Mouse (Mus musculus) heart, adult 2 months (tissue): ENCODE measurements at regions not wholly inside any gene's neighbourhood (a gene's known extent, or its start where the extent isn't known, plus 50 kb on each side); places are given as distances from the start of the nearest gene placed in this dataset.

Experiments
- DNase-seq, 2 experiments: peaks; one replicate each; pipeline ENCODE4 v3.0.0; 2021
- H3K27ac ChIP-seq: fragments of 200-600 bp; 2 replicates; pipeline ENCODE4 v1.8.1; 2022
- H3K27me3 ChIP-seq: fragments of 200-500 bp; 2 replicates; pipeline ENCODE4 v1.6.1; 2012; ENCODE audit warnings: mild to moderate bottlenecking, low read length, inconsistent platforms, mixed read lengths; ENCODE audit not compliant: control insufficient read depth, insufficient read depth
- H3K36me3 ChIP-seq: fragments of 200-500 bp; 2 replicates; pipeline ENCODE4 v1.6.1; 2012; ENCODE audit warnings: low read length, inconsistent platforms; ENCODE audit not compliant: control insufficient read depth, insufficient read depth
- H3K4me1 ChIP-seq: fragments of 200-500 bp; 2 replicates; pipeline ENCODE4 v1.6.1; 2011; ENCODE audit warnings: low read length; ENCODE audit not compliant: control insufficient read depth, insufficient read depth
- H3K4me3 ChIP-seq: fragments of 200-600 bp; 2 replicates; pipeline ENCODE4 v1.8.1; 2022
- H3K79me2 ChIP-seq: fragments of 200-500 bp; replicated peaks from 2 replicates; pipeline ENCODE4 v1.6.1; 2012; ENCODE audit warnings: mild to moderate bottlenecking, inconsistent platforms, low read length, moderate library complexity, mixed read lengths; ENCODE audit not compliant: control insufficient read depth, insufficient read depth
- H3K9ac ChIP-seq: fragments of 200-500 bp; 2 replicates; pipeline ENCODE4 v1.6.1; 2012; ENCODE audit warnings: low read depth, mild to moderate bottlenecking, control low read depth, inconsistent platforms, low read length, mixed read lengths
- CTCF ChIP-seq: fragments of 200-600 bp; IDR thresholded peaks from 2 replicates; pipeline ENCODE4 v1.8.1; 2022; ENCODE audit warnings: antibody characterized with exemption, mild to moderate bottlenecking, moderate library complexity
- EP300 ChIP-seq: fragments of 200-500 bp; IDR thresholded peaks from 2 replicates; pipeline ENCODE4 v1.6.1; 2011; ENCODE audit warnings: low read depth, low read length, control low read depth; ENCODE audit not compliant: insufficient read depth
- POLR2A ChIP-seq: fragments of 200-500 bp; IDR thresholded peaks from 2 replicates; pipeline ENCODE4 v1.6.1; 2011; ENCODE audit warnings: mild to moderate bottlenecking, low read depth, low read length, control low read depth; ENCODE audit not compliant: insufficient read depth
- WGBS: fragments of 180-500 bp; shearing (Covaris S2); methylation state at CpG from one replicate; pipeline ENCODE4 v1.1.7; 2018; 5-methylcytosine and 5-hydroxymethylcytosine counted together
- intact Hi-C: fragments of 180-260 bp; cut with DNase I; formaldehyde crosslinking; loops from one replicate; pipeline ENCODE4 v1.15.1; 2025

DNA sequence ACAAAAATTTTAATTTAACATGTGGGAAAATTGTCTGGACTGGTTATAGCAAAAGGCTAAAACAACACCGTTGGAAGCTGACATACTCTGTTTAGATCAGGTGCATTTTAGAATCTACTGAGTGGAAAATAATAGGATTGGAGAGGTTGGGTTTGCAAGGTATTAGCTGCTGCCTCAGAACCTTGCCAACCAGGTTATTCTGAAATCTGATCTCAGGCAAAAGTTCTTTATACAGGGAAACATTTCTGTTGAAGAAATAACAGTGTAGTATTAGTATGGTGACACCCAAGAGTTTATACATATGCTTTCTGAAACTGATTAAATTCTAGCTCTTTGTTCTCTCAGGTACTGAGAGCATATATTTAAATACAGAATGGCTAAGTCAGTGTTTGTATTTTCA is 113.0 kb upstream of the Gm12728 start:
- WGBS: 87% methylated on average over 1 of the region's 1 CpGs
- intact Hi-C loops: no loop called here
- no peak overlapping the region for H3K9ac ChIP-seq
- H3K4me1 ChIP-seq: no peaks in the 10 kb centered on the region
- H3K27me3 ChIP-seq: no peaks in the 10 kb centered on the region
- H3K79me2 ChIP-seq: no peaks in the 10 kb centered on the region
- H3K27ac ChIP-seq: no peak overlapping the region
- TF ChIP-seq POLR2A: no peak
- no peak for TF ChIP-seq CTCF
- TF ChIP-seq EP300: no peak
- no peak overlapping the region for H3K4me3 ChIP-seq
- no peaks in the 10 kb centered on the region for H3K36me3 ChIP-seq
- DNase-seq: no peak

GRCm38 (mm10) chr4:105690716-105691115 is 99.0 kb upstream of the Gm12728 start:
- intact Hi-C loops: no loop called here
- H3K4me3 ChIP-seq: no peak overlapping the region
- H3K9ac ChIP-seq: no peak overlapping the region
- H3K27ac ChIP-seq: no peak overlapping the region
- TF ChIP-seq EP300 (no peak), CTCF (no peak), POLR2A (no peak)
- DNase-seq: no peak
- no peaks in the 10 kb centered on the region for H3K36me3 ChIP-seq
- H3K27me3 ChIP-seq: no peaks in the 10 kb centered on the region
- 52% methylated on average over 3 of the region's 3 CpGs for WGBS
- H3K4me1 ChIP-seq: no peaks in the 10 kb centered on the region
- H3K79me2 ChIP-seq: no peaks in the 10 kb centered on the region

GRCm38 (mm10) chr4:105692380-105692779 is 97.3 kb upstream of the Gm12728 start:
- no peak for TF ChIP-seq EP300
- no peak for TF ChIP-seq POLR2A
- no peak for TF ChIP-seq CTCF
- H3K36me3 ChIP-seq: no peaks in the 10 kb centered on the region
- intact Hi-C loops: no loop called here
- H3K27me3 ChIP-seq: no peaks in the 10 kb centered on the region
- H3K4me3 ChIP-seq: no peak overlapping the region
- WGBS: 73% methylated on average over 4 of the region's 4 CpGs
- no peak overlapping the region for H3K9ac ChIP-seq
- H3K4me1 ChIP-seq: no peaks in the 10 kb centered on the region
- H3K27ac ChIP-seq: no peak overlapping the region
- DNase-seq: peak in 1 of 2 experiments; percentile 30
- H3K79me2 ChIP-seq: no peaks in the 10 kb centered on the region

- H3K4me1 ChIP-seq: no peaks in the 10 kb centered on the region
- DNase-seq: no peak
- intact Hi-C loops: no loop called here
- no peak overlapping the region for H3K9ac ChIP-seq
- no peak for TF ChIP-seq EP300
- TF ChIP-seq CTCF: no peak
- no peak for TF ChIP-seq POLR2A
- WGBS: 74% methylated on average over 2 of the region's 2 CpGs
- no peak overlapping the region for H3K27ac ChIP-seq
- H3K27me3 ChIP-seq: no peaks in the 10 kb centered on the region
- no peaks in the 10 kb centered on the region for H3K79me2 ChIP-seq
- H3K36me3 ChIP-seq: no peaks in the 10 kb centered on the region
- no peak overlapping the region for H3K4me3 ChIP-seq
These were observed 93.8 kb upstream of the Gm12728 start for GRCm38 (mm10) chr4:105695895-105696294.

DNA sequence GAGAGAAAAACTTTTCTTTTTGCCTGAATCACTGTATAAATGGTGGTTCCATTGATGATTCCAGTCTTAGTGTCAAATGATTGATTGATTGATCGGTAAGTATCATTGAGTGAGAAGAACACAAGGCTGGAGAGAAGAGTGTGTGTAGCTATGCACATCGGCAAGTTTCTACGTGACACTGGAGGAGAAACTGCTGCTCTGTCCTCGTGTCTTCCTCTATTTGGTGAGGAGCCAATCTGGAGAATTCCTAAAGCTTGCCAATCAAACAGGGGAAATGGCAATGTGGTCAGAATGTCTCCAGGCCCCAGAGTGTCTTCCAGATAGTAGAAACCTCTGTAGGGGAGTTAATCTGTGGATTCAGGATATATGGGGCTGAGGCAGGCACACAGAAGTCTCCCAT is 92.5 kb upstream of the Gm12728 start:
- WGBS: 76% methylated on average over 4 of the region's 4 CpGs
- no peaks in the 10 kb centered on the region for H3K4me1 ChIP-seq

GRCm38 (mm10) chr4:105702036-105702435 is 87.6 kb upstream of the Gm12728 start:
- no peak for TF ChIP-seq CTCF
- no peak for TF ChIP-seq POLR2A
- no peak for TF ChIP-seq EP300
- 86% methylated on average over 3 of the region's 3 CpGs for WGBS
- Histone ChIP-seq H3K4me3 (no peak overlapping the region), H3K36me3 (no peaks in the 10 kb centered on the region), H3K27me3 (no peaks in the 10 kb centered on the region), H3K9ac (no peak overlapping the region), H3K79me2 (no peaks in the 10 kb centered on the region), H3K27ac (no peak overlapping the region), H3K4me1 (peaks cover 1% of the 10 kb centered on the region; the same call in 1 of the 2 replicates)
- no peak for DNase-seq
- intact Hi-C loops: no loop called here

More for the DNA sequence above, 92.5 kb upstream of the Gm12728 start:
- DNase-seq: no peak
- no peak overlapping the region for H3K4me3 ChIP-seq
- no peak overlapping the region for H3K9ac ChIP-seq
- H3K27ac ChIP-seq: no peak overlapping the region
- intact Hi-C loops: no loop called here
- no peaks in the 10 kb centered on the region for H3K36me3 ChIP-seq
- H3K27me3 ChIP-seq: no peaks in the 10 kb centered on the region
- H3K79me2 ChIP-seq: no peaks in the 10 kb centered on the region
- TF ChIP-seq CTCF (no peak), POLR2A (no peak), EP300 (no peak)

- DNase-seq: no peak
- Histone ChIP-seq H3K4me3 (no peak overlapping the region), H3K4me1 (peaks cover 1% of the 10 kb centered on the region; the same call in 1 of the 2 replicates), H3K27ac (no peak overlapping the region), H3K79me2 (no peaks in the 10 kb centered on the region), H3K9ac (no peak overlapping the region), H3K27me3 (no peaks in the 10 kb centered on the region), H3K36me3 (no peaks in the 10 kb centered on the region)
- intact Hi-C loops: no loop called here
- 76% methylated on average over 3 of the region's 3 CpGs for WGBS
- no peak for TF ChIP-seq POLR2A
These were observed 86.3 kb upstream of the Gm12728 start for GRCm38 (mm10) chr4:105703408-105703807.
